Mouse (Mus musculus): ENCODE measurements at regions not wholly inside any gene's neighbourhood (a gene's known extent, or its start where the extent isn't known, plus 50 kb on each side); places are given as distances from the start of the nearest gene placed in this dataset.

DNA sequence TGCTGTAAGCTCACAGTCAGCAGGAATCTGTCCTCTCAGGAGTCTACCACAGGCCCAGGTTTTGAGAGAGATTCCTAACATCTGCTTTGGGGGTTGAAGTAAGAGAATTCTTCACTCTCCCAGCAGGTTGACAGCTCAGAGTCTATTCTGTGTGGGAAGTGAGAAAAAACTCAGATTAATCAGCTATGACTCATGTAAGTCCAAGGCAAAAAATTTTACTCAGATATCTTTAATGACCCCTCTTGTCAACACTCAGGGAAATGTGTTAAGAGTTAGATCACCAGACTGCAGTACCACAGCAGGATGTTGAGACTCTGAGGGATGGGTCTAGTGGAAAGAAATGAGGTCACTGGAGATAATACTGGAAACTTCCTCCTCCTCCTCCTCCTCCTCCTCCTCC is 688.4 kb downstream of the Hs3st4 start:
- DNase-seq (ENCODE audit: extremely low spot score, low read depth, low spot score): no peak

DNA sequence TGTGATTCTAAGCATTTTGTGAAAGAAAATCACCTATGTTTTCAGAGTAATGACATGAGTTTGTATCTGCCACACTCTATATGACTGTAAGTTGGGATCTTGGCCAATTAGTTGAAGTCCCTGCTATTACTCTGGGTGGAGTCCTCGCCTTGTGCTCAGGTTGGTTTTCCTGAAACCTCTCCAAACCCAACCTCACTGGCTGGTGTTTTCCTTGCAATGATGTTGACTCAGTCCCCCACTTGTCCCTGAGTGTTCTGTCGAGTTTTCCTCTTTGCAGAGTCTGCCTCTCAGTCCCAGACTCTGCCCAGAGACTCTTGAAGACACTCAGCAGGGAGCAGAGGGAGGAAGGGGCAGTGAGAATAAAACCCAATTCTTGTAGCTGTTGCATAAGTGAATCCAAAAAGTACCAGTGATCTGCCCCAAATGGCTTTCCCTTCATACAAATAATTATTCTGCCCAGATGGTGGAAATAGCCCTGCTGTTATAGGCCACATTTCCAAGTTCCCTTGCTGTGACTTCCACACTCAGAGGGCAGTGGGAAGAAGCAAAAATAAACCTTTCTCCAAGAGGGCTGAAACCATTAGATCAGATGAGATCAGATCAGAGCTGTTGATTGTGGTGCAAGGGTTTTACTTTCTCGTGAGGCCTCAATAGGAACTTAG is 694.3 kb downstream of the Hs3st4 start:
- no peak for DNase-seq (ENCODE audit: extremely low spot score, low read depth, low spot score)

DNA sequence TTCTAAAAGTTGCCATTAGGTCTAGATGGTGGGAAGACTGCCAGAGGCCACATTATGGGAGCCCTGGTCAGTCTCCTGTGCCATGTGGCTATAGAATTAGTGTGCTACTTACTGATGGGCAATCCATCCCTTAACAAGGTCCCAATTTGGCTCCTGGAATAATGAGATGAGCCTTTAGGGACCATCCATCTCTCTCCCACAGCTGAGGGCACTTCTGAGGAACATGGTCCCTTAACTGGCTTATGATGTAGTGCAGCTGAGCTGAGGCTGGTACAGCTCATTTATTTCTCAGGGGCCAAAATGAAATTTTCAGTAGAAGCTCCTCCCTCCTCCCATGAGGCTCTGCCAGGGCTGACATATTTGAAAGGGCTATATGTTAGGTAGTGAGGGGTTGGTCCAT is 697.9 kb downstream of the Hs3st4 start:
- DNase-seq (ENCODE audit: extremely low spot score, low read depth, low spot score): no peak

DNA sequence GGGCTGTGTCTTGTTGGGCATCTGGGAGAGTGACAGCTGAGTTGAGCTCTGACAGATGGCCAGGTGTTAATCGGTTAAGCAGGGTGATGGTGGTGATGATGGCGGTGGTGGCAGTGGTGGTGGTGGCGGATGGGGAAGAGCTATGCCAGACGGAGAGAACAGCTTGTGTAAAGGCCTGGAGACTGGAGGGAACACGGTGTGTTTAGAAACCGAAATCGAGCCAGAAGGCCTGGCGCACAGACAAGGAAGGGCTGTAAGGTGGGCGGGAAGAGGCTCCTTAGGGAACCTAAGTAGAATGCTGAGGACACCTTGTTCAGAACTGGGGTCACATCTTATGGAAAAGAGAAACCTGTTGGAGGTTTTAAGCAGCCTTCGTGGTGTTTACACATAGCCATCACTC is 698.5 kb downstream of the Hs3st4 start:
- DNase-seq (ENCODE audit: extremely low spot score, low read depth, low spot score): no peak

DNA sequence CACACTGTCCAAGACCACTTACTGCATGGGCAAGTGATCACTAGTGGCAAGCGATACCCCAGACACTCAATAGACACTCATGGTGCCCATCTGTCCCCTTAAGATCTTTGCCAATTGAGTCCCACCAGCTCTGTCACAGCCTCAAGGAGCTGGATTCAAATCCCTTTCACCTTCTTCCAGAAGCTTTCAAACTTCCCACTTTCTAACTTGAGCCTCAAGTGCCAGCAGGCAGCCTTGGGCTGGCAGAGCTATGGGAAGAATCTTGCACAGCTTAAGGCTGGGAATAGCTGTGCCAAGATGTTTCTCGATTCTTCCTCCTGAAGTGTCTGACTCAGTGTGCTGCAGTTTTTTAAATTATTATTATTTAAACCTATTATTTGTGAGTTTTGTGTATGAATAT is 699.2 kb downstream of the Hs3st4 start:
- no peak for DNase-seq (ENCODE audit: extremely low spot score, low read depth, low spot score)

DNA sequence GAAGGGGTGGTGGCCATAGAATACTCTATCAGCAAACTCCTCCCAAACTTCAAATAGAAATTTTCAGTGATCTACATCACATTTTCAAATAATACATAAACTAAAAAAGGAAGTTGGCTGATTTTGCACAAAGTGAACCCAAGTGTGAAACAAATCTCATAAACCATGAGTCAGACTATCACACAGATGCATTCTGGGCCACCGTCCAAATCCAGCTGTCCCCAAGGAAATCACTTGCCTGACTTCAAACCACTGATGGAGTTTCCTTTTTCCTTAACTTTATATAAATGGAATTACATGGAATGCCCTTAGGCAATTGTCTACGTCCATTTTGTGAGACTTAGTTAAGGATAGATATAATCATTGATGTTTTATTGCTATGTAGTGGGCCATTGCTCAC is 702.8 kb downstream of the Hs3st4 start:
- DNase-seq (ENCODE audit: extremely low spot score, low read depth, low spot score): no peak

DNA sequence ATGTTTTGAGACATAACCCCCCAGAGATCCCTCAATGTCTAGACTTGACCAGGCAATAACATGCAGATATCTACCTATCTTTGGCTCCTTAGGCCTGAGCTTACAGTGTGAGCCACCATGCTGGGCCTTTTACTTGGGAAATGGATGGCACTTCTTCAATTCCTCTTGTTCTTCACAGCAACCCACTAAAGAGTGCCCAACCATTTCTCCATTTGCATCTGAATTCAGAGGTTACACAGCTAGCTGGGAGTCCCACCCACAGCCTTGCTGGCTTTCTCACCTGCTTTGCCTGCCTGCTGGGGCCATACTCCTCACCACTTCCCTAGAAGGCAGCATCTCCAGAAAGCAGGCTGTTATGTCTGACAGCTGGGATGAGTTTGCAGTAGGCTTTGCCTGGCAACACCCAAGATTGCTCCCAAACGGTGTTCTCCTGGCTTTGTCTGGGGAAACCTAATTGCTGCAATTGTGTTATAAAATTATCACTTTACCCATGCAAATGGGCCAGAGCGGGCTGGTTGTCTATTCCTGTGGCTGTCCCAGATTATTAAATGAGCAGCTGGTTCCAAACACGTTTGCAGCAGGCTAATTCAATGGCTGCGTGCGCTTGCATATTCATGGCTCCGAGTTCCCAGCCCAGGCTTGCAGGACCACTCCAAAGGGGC is 721.6 kb downstream of the Hs3st4 start:
- no peak for DNase-seq (ENCODE audit: extremely low spot score, low read depth, low spot score)

DNA sequence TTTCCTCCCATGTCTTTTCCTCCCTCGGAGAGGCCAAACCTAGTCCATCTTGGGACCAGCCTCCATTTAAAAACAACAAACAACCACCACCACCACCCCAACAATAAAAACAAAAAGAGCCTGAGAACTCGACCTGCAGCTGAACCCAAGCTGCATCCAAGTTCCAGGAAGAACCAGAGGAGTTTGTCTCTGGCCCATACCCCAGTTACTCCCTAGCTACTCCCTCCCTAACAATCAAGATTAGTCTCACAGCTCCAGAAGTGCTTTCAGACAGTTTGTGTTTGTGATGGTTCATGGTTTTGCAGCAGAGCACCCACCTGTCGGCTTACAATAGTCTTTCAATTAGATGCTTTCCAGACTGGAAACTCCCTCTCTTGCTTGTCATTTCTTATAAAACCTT is 724.5 kb downstream of the Hs3st4 start:
- no peak for DNase-seq (ENCODE audit: extremely low spot score, low read depth, low spot score)

DNA sequence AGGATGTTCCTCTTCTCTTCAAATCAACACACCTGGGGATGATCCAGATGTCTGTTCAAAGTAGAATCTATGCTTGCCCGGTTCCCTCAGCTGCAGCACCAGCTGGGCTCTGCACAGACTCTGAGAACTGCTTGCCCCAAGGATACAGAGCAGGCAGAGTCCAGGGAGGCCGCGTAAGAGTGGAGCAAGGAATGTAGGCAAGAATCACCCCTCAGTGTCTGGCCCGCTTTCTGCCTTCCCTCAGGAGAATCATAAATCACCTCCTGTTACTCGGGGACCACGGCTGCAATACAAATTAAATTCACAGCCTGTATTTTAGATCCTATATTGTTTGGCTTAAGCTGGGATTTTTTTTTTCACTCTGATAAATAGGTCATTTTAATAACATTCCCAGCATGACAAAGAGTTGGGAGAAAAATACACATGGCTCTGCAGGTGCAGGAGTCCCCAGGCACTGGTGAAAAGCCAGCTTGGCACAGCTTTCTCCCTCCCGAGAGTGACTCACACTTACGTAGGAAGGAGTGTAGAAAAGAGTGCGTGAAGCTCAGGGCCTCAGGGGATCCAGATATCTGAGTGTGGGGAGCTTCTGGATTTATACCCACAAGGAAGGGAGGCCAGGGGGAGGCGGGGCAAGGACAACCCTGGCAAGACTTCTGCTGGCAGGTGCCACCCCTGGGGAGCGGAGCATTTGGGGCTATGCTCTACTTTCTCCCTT is 726.3 kb downstream of the Hs3st4 start:
- no peak for DNase-seq (ENCODE audit: extremely low spot score, low read depth, low spot score)

DNA sequence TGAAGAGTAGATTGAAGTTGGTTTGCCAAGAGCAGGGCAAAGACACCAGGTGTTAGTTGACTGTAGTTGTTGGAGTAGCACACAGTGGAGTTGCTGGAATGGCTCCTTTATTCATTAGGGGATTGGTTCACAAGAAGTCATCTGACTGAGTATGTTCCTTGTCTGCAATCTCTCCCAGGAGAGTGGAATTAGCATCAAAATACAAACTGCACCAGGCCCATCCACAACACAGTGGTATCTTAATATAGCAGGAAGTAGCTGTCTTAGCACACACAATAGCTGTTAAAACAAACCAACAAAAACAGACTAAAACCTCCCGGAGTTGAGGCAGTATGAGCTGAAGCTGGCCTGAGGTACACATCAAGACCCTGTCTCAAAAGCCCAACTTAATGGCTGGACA is 723.5 kb upstream of the Kdm8 start:
- DNase-seq (ENCODE audit: extremely low spot score, low read depth, low spot score): no peak

DNA sequence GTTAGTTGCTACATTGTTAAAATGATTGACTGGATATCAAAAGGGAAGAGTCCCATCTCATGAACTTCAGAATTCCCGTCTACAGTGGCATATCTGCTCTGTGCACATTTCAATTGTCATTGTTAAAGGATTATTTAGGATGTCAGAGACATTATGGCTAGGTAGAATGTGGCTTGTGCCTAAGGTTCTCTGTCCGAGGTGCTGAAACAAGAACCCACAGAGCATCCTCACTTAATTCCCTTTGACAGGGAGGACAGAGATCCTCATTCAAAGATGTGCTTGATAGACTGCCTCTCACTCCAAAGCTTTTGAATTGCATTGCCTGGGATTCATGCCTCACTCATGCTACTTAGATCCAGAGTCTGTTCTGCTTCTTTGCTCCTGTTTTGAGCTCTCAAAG is 702.4 kb upstream of the Kdm8 start:
- DNase-seq (ENCODE audit: extremely low spot score, low read depth, low spot score): peak; percentile 5

DNA sequence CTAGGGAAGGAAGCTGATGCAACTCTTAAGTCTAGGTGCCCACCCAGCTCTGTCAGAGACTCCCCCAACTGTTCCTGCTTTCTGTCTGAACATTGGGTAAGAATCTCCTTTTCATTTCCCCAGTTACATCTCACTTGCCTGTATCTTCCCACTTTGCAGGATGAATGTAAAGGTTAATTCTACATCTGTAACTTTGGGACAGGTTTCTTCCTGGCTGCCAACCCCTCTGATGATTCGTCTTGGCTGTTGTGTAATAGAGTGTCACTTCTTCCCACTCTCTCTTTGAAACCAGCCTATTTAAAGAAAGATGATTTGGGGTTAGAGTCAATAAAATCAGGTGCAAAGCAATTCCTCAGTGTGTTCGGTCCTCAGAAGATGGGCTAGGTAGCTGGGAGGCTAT is 698.2 kb upstream of the Kdm8 start:
- no peak for DNase-seq (ENCODE audit: extremely low spot score, low read depth, low spot score)

DNA sequence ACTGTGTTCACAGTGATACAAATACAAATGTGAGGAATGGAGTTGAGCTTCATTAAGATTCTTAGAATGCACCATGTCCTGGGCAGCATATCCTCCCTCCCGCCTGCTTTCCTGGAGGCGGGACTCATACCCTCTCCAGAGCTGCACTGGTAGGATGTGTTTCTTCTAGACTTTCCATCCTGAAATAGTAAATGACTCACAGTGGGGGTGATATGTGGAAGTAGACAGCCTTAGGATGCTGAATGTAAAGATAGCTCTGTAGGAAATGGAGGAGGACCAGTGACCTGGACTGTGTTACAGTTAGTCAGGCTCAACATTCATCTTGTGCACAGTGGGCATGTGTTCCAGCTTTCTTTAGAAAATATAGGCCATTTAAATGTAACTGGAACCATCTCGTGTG is 696.1 kb upstream of the Kdm8 start:
- DNase-seq (ENCODE audit: extremely low spot score, low read depth, low spot score): no peak

DNA sequence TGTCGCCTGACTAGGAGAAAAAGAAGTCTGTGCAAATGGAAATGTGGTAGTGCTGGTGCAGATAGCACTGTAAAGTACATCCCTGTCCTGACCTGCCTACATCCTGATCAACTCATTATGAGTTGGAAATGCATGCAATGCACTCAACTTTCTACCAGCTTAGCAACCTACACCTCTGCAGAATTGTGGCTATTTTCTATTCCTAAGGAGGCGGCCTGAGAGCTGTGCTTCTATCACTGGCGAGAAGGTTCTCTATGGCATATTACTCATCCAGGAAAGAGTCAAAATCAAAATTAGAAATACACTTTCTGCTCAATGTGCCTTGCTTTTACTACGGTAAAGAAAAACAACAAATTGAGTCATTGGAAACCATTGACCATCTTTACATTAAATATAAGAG is 685.4 kb upstream of the Kdm8 start:
- DNase-seq (ENCODE audit: extremely low spot score, low read depth, low spot score): no peak

DNA sequence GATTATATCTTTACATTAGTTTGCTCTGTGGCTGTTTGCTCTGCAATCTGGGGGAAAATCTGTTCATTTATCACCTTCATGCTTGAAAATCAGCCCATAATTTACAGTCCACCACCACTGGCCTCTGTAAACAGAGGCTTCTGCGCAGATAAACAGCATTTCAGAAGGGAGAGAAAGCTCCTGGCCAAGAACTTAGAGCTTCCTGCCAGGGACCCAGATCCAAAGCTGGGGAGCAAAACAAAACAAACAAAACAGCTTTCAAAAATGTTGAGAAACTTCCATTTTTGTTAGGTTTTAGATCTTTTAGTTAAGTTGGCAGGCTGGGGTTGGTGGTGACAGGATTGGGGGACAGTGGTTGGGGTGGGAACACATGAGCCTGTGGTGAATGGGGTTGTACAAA is 666.7 kb upstream of the Kdm8 start:
- no peak for DNase-seq (ENCODE audit: extremely low spot score, low read depth, low spot score)

DNA sequence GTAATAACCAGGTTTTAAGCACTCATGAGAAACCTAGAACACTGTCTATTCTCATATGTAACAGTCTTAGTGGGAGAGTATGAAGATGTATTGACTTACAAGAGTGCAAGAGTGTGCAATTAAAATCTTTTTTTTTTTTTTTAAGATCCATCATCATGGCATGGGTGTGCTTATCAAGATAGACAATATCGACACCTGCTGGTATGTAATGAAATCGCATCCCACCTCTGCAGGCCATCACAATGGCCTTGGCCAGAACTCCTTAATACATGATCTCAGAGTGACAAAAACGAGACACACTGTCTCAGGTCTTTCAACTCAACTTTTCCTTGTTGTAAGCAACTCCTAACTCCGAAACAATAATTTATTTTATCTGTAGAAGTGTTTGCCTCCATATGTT is 661.7 kb upstream of the Kdm8 start:
- DNase-seq (ENCODE audit: extremely low spot score, low read depth, low spot score): no peak

DNA sequence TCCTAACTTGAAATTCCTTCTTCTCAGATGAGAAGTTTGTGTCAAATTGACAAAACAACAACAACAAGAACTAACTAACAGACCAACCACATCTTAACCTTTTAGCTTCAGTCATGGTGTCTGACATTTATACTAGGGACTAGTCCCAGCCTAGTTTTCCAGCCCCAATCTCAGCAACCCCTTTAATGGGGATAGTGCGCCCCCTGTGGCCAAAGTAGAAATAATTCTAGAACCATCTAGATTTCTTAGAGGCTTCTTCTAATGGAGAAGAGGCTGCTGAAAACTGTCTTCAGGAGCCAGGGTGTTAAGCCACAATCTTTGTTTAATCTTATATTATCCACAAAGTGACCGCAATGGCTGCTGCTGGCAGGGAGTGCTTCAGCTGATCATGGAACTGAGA is 659.5 kb upstream of the Kdm8 start:
- no peak for DNase-seq (ENCODE audit: extremely low spot score, low read depth, low spot score)

DNA sequence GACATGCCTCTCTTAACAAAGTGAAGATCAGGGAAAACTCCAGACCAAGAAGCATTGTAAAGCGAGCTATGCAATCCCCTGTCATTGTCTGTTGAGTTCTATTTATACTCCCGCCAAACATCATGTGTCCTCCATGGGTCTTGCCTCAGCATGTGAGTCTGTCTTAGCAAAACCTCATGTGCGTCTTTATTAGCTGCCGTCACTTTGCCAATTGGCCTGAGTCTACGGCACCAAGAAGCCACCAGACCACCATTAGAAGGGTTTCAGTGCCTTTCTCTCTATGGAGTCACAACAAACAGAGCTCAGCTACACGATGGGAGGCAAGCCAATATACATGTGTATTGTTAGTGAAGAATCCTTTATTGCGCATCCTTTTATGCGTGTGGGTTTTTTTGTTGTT is 658.6 kb upstream of the Kdm8 start:
- no peak for DNase-seq (ENCODE audit: extremely low spot score, low read depth, low spot score)

DNA sequence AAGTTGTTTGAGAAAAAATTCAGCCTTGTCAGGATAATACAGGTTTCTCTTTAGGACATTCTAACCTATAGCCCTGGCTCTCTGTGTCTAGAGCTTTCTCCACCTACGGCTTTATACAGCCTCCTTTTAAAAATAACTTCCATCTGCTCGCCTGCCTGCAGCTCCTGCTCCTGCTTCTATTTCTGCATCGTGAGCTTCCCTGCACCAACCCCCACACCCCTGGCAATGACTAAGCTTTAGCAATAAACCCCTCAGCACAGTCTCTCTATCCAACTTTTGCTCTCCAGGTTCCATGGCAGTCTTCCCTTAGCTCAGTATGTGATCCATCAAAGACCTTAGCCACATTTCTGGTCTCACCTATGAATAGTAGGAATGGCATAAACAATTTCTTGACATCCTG is 655.7 kb upstream of the Kdm8 start:
- DNase-seq (ENCODE audit: extremely low spot score, low read depth, low spot score): no peak

DNA sequence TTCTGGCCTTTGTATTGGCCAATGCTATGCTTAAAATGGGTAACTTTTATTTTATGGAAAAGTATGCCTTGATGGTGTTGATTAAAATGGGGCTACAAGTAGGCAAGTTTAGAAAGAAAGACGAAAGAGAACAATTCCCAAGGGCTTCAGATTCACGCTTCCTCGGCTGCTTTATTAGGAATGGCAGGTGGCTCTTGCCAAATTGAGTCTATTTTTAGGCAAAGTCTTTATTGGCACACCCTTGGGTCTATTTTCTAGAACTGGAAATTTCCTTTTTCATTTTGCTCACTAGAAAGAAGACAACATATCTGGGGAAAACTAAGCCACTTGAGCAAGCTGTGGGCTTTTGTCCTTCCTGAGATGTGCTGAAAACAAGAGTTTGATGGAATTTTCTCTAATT is 641.4 kb upstream of the Kdm8 start:
- DNase-seq (ENCODE audit: extremely low spot score, low read depth, low spot score): no peak

DNA sequence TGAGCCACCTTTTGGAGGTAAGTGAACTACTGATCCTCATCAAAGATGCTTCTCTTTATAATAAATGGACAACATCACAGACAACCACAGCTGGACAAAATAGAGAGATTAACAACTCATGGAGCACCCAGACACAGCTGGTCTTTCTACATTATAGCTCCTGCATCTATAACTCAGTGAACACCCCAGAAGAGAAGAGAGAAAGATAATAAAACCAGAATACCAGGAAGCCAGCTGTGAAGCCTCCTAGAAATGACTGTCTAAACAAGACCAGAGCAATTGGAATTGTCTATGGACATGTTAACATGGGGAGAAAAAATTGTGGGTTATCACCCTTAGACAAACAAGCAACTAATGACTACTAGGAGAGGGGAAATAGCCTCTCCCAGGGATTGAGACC is 609.8 kb upstream of the Kdm8 start:
- no peak for DNase-seq (ENCODE audit: extremely low spot score, low read depth, low spot score)

DNA sequence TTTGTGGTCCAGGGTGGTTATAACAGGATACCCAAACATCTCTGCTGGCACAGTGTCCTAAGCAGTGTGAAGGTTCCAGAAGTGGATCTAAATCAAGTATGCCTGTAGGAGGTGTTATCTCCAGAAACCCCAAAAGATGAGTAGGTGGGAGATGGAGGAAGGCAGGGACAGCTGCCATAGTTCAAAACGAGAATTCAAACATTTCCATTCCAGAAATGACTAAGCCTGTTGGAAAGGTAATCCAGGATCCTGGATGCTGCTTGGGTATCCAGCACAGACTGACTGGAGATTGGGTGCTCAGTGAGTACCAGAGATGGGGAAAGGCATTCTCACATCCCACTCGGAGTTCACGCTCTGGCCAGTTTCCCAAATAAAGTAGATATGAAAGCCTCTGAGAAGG is 607.9 kb upstream of the Kdm8 start:
- no peak for DNase-seq (ENCODE audit: extremely low spot score, low read depth, low spot score)

DNA sequence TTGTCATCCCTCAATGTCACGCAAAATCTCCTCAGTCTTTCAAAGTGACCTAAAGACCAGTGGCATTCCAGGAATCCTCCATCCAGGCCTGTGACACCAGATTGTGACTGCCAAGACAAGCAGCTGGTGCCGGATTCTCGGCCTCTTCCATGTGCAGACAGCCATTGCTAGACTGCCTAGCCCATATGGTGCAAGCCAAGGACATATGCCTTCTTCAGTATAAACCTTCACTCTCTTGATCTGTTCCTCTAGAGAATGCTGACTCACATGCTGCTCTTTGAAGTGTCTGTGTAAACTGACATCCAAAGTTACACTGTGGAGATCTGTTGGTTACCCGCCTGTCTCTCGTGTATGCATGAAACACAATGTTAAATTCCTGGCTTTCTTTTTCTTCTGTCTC is 589.4 kb upstream of the Kdm8 start:
- DNase-seq (ENCODE audit: extremely low spot score, low read depth, low spot score): no peak
